Mouse (Mus musculus) cortical plate, adult 2 months (tissue): Measurements from ENCODE around the gene Zfp72. TPM values are rescaled to one million over a fixed set of nuclear protein-coding genes. Genes with fewer than 3 reads are reported as not detected.

Experiments
- H3K27ac ChIP-seq: fragments of 200-500 bp; 2 replicates; pipeline ENCODE4 v1.5.1; 2012; ENCODE audit warnings: low read length, control low read depth, inconsistent platforms; ENCODE audit not compliant: insufficient read depth
- H3K4me1 ChIP-seq: fragments of 200-500 bp; 2 replicates; pipeline ENCODE4 v1.6.1; 2011; ENCODE audit warnings: low read length; ENCODE audit not compliant: control insufficient read depth, insufficient read depth
- H3K4me3 ChIP-seq: fragments of 200-500 bp; 2 replicates; pipeline ENCODE4 v1.5.1; 2011; ENCODE audit warnings: mild to moderate bottlenecking, low read length, control low read depth; ENCODE audit not compliant: insufficient read depth
- CTCF ChIP-seq: fragments of 200-500 bp; IDR thresholded peaks from 2 replicates; pipeline ENCODE4 v1.5.1; 2011; ENCODE audit warnings: mild to moderate bottlenecking, control low read depth, low read length; ENCODE audit not compliant: insufficient read depth; ENCODE audit errors: extremely low read depth
- POLR2A ChIP-seq: fragments of 200-500 bp; IDR thresholded peaks from 2 replicates; pipeline ENCODE4 v1.6.1; 2011; ENCODE audit warnings: mild to moderate bottlenecking, low read length, control low read depth; ENCODE audit not compliant: insufficient read depth; ENCODE audit errors: extremely low read depth
- polyA plus RNA-seq: library from polyadenylated mRNA; depleted of rRNA; stranded (reverse); fragments of >200 nt; gene quantifications from 2 replicates; pipeline ENCODE4 v1.2.3, GENCODE M21; 2012; rRNA removed

Gene Zfp72
- 2.8 and 3.0 TPM in 2 replicates for polyA plus RNA-seq

- TF ChIP-seq CTCF (no peak), POLR2A (peak; percentile 68)
- Histone ChIP-seq H3K4me1 (no peaks in the 10 kb centered on the region; the same call in 1 of the 2 replicates), H3K4me3 (peak within 1 kb of the TSS; percentile 95), H3K27ac (no peak within 1 kb of the TSS; the same call in 1 of the 2 replicates)
Measured at GRCm38 (mm10) chr13:74390371-74390990, at the start of gene Zfp72. Gene Zfp72 (minus strand): TSS chr13:74390836.

GRCm38 (mm10) chr13:74439895-74440294, 49.3 kb upstream of the Zfp72 start:
- Histone ChIP-seq H3K4me3 (no peak overlapping the region), H3K4me1 (no peaks in the 10 kb centered on the region), H3K27ac (no peak overlapping the region)
- TF ChIP-seq CTCF (no peak), POLR2A (no peak)

GRCm38 (mm10) chr13:74399298-74399839, 8.7 kb upstream of the Zfp72 start, which contains the start of gene Ftl1-ps1:
Gene Ftl1-ps1 (plus strand): TSS chr13:74399694.
- no peak for TF ChIP-seq CTCF
- no peak for TF ChIP-seq POLR2A
- Histone ChIP-seq H3K27ac (no peak within 1 kb of the TSS), H3K4me1 (no peaks in the 10 kb centered on the region), H3K4me3 (no peak within 1 kb of the TSS)

GRCm38 (mm10) chr13:74391156-74391555, 520 bp upstream of the Zfp72 start:
- TF ChIP-seq CTCF (no peak), POLR2A (no peak)
- no peak overlapping the region; the same call in 1 of the 2 replicates for H3K4me3 ChIP-seq
- no peak overlapping the region for H3K27ac ChIP-seq
- no peaks in the 10 kb centered on the region; the same call in 1 of the 2 replicates for H3K4me1 ChIP-seq

- H3K4me3 ChIP-seq, result peak overlapping the region; percentile 95; the same call in 1 of the 2 replicates
- H3K4me1 ChIP-seq, result no peaks in the 10 kb centered on the region; the same call in 1 of the 2 replicates
- TF ChIP-seq POLR2A (no peak), CTCF (no peak)
- no peak overlapping the region for H3K27ac ChIP-seq
Measured at GRCm38 (mm10) chr13:74389730-74390129, 906 bp downstream of the Zfp72 start.

GRCm38 (mm10) chr13:74382289-74382688, 8.3 kb downstream of the Zfp72 start:
- Histone ChIP-seq H3K4me1 (no peaks in the 10 kb centered on the region), H3K4me3 (no peak overlapping the region), H3K27ac (no peak overlapping the region)
- TF ChIP-seq CTCF (no peak), POLR2A (no peak)

- Histone ChIP-seq H3K4me3 (no peak overlapping the region), H3K4me1 (no peaks in the 10 kb centered on the region), H3K27ac (no peak overlapping the region)
- TF ChIP-seq POLR2A (no peak), CTCF (no peak)
Measured at GRCm38 (mm10) chr13:74381533-74382276, 8.9 kb downstream of the Zfp72 start.

GRCm38 (mm10) chr13:74363859-74364235, 26.8 kb downstream of the Zfp72 start, which contains the start of gene Lrrc14b:
Gene Lrrc14b (minus strand): TSS chr13:74364005.
- Histone ChIP-seq H3K27ac (no peak within 1 kb of the TSS), H3K4me3 (no peak within 1 kb of the TSS), H3K4me1 (no peaks in the 10 kb centered on the region)
- TF ChIP-seq CTCF (no peak), POLR2A (no peak)

GRCm38 (mm10) chr13:74363176-74363858, 27.3 kb downstream of the Zfp72 start:
- no peak overlapping the region for H3K27ac ChIP-seq
- TF ChIP-seq POLR2A, result no peak
- TF ChIP-seq CTCF, result no peak
- H3K4me1 ChIP-seq, result no peaks in the 10 kb centered on the region
- H3K4me3 ChIP-seq, result no peak overlapping the region
